Mouse (Mus musculus) limb, embryonic 12.5 days (tissue): Measurements from ENCODE around the gene Nol10. TPM values are rescaled to one million over a fixed set of nuclear protein-coding genes. Genes with fewer than 3 reads are reported as not detected.
A peak's percentile ranks its signal among the peaks of the same experiment; 100 is the strongest.

Source experiments
- ATAC-seq: fragments of 200-750 bp; cut with Nextera tagmentation; 2 replicates; pipeline ENCODE4 v1.8.0; 2017; ENCODE audit warnings: low read depth, moderate TSS enrichment; ENCODE audit not compliant: insufficient number of reproducible peaks, insufficient read depth, low FRiP score, low TSS enrichment
- H3K27ac ChIP-seq: fragments of 300-500 bp; sonication (generic); 2 replicates; pipeline ENCODE4 v1.5.1; 2016; ENCODE audit warnings: mild to moderate bottlenecking, moderate library complexity
- H3K27me3 ChIP-seq: fragments of 300-500 bp; sonication (generic); 2 replicates; pipeline ENCODE4 v1.6.1; 2016; ENCODE audit warnings: mild to moderate bottlenecking, moderate library complexity
- H3K36me3 ChIP-seq: fragments of 300-500 bp; sonication (generic); 2 replicates; pipeline ENCODE4 v1.6.1; 2016; ENCODE audit warnings: mild to moderate bottlenecking, moderate library complexity
- H3K4me1 ChIP-seq: fragments of 300-500 bp; sonication (generic); replicated peaks from 2 replicates; pipeline ENCODE4 v1.6.1; 2016
- H3K4me2 ChIP-seq: fragments of 300-500 bp; sonication (generic); 2 replicates; pipeline ENCODE4 v1.6.1; 2016; ENCODE audit warnings: mild to moderate bottlenecking, moderate library complexity
- H3K4me3 ChIP-seq: fragments of 300-500 bp; sonication (generic); replicated peaks from 2 replicates; pipeline ENCODE4 v1.5.1; 2016; ENCODE audit warnings: mild to moderate bottlenecking
- H3K9ac ChIP-seq: fragments of 300-500 bp; sonication (generic); replicated peaks from 2 replicates; pipeline ENCODE4 v1.6.1; 2016; ENCODE audit warnings: mild to moderate bottlenecking, moderate library complexity
- H3K9me3 ChIP-seq: fragments of 300-500 bp; sonication (generic); 2 replicates; pipeline ENCODE4 v1.6.1; 2016; ENCODE audit warnings: mild to moderate bottlenecking, moderate library complexity
- WGBS: fragments of 180-500 bp; shearing (Covaris S2); methylation state at CpG from one replicate; pipeline ENCODE4 v1.1.7; 2016; 5-methylcytosine and 5-hydroxymethylcytosine counted together
- microRNA-seq: library from miRNA; unstranded; fragments of <30 nt; microRNA quantifications from one replicate; pipeline ENCODE4, GENCODE M21; 2017
- polyA plus RNA-seq: library from polyadenylated mRNA; unstranded; fragments of >200 nt; fragmentation: Nextera tagmentation; extraction: Ambion mirVana; gene quantifications from 2 replicates; pipeline ENCODE4 v1.2.1, GENCODE M21; 2016

The Nol10 gene
- polyA plus RNA-seq, 1 experiment from 2014 or later = 30.8 TPM

DNA sequence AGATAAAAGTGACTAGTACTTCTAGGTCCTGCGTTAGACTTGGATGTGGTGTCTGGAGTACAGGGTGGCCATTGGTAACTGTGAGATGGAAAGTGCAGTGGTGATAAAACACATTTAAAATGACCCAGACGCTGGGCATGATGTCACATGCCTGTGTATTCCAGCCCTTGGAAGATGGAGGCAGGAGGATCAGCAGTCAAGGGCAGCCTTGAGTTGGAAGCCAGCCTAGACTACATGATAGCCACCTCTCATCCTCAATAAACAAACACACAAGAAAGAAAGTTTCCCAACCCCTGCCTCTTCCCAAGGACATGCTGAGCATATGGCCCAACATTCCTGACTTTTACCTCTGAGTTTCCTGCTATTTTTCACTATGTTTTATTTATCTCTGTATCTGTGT, 130.6 kb downstream of the Nol10 start:
- H3K4me3 ChIP-seq = no peak overlapping the region
- WGBS = 89% methylated on average over 2 of the region's 2 CpGs
- H3K9ac ChIP-seq = no peak overlapping the region
- no peaks in the 10 kb centered on the region for H3K36me3 ChIP-seq
- H3K4me2 ChIP-seq = no peak overlapping the region
- no peak overlapping the region for H3K27ac ChIP-seq
- no peaks in the 10 kb centered on the region for H3K27me3 ChIP-seq
- no peak for ATAC-seq
- no peaks in the 10 kb centered on the region for H3K4me1 ChIP-seq
- no peaks in the 10 kb centered on the region for H3K9me3 ChIP-seq

Small RNAs within 50 kb of the gene (microRNA-seq; reads per million reads assigned to microRNA genes)
- 19.5 reads per million, percentile 32 among the genes with 10 or more reads in this experiment for gene Mir3066

Other genes starting within 250 kb of the Nol10 start
- 0.50 and 0.55 TPM in 2 replicates for gene Kcnf1, start 171.6 kb upstream of the Nol10 start, polyA plus RNA-seq
- 582 and 622 TPM in 2 replicates for gene Pdia6, start 81.9 kb upstream of the Nol10 start, polyA plus RNA-seq
- 0.16 and 0.17 TPM in 2 replicates for gene Atp6v1c2, start 19.1 kb upstream of the Nol10 start, polyA plus RNA-seq
- gene Odc1, start 196.3 kb downstream of the Nol10 start, polyA plus RNA-seq = 245 and 254 TPM in 2 replicates